In the genomic region with DNA sequence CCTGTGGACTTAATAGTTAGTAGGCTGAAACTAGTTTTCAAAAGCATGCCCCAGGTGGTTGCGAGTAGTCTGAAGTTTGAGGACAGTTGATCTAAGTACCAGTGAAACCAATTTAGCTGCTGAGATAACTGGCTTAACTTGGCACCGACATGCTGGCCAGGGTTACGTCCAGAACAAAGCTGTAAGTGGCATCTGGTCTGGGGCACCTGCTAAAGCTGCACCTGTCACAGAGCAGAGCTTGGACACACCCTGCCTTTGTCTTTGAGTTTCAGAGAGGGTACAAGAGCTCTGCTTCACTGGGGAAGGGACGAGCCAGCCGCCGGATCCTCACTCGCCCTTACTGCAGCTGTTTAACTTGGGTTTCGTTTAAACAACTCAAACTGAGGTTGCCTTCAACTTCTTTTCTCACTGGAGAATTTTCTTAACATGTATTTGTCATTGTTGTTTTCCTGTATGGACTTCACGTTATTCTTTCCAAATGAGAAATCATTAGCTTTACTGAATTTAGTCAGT, we compare ENCODE assay signal across 23 mouse cellular contexts. TPM values are rescaled to one million over a fixed set of nuclear protein-coding genes. Genes with fewer than 3 reads are reported as not detected.
DNase-seq lines count a peak whose midpoint lies in the region; ATAC-seq and TF ChIP-seq lines count a peak whose summit lies in the region.
"Had no signal": no experiment of that assay in that cellular context is flagged by ENCODE, and none has a peak within 500 bp of the region (broad histone marks: within the 10 kb centered on the region; RNA-seq: fewer than 3 reads in every experiment).

No protein-coding gene starts in this region.

- 0 out of 2 replicates have a peak, but pooled peaks cover 12% of the 10 kb centered on the region for H3K4me1 ChIP-seq in lung, embryonic 15.5 days
- H3K4me1 ChIP-seq in hindbrain, embryonic 12.5 days, result 0 out of 2 replicates have a peak, but pooled peaks cover 3% of the 10 kb centered on the region
- H3K4me1 ChIP-seq in midbrain, embryonic 15.5 days, result peaks cover 11% of the 10 kb centered on the region; the same call in 1 of the 2 replicates

- no peak overlapping the region for H3K4me2 ChIP-seq in lung, embryonic 15.5 days
- H3K4me2 ChIP-seq in hindbrain, embryonic 12.5 days (replicated peaks), result no peak overlapping the region
- no peak overlapping the region for H3K4me2 ChIP-seq in midbrain, embryonic 15.5 days
- H3K4me2 ChIP-seq: forebrain, embryonic 12.5 days; hindbrain, embryonic 13.5 days; midbrain, embryonic 11.5 days; neural tube, embryonic 13.5 days had no signal

- H3K9me3 ChIP-seq in lung, embryonic 15.5 days, result no peaks in the 10 kb centered on the region
- no peaks in the 10 kb centered on the region for H3K9me3 ChIP-seq in hindbrain, embryonic 12.5 days (replicated peaks)
- no peaks in the 10 kb centered on the region for H3K9me3 ChIP-seq in midbrain, embryonic 15.5 days
- H3K9me3 ChIP-seq: forebrain, embryonic 12.5 days; G1E; hindbrain, embryonic 13.5 days; neural tube, embryonic 13.5 days had no signal

- H3K9ac ChIP-seq in lung, embryonic 15.5 days, result no peak overlapping the region
- H3K9ac ChIP-seq in hindbrain, embryonic 12.5 days, result no peak overlapping the region
- no peak overlapping the region for H3K9ac ChIP-seq in midbrain, embryonic 15.5 days
- H3K9ac ChIP-seq: forebrain, embryonic 12.5 days; hindbrain, embryonic 13.5 days; liver, postnatal 0 days; neural tube, embryonic 13.5 days had no signal

- H3K27ac ChIP-seq in gastrocnemius, adult 2 months, result no peak overlapping the region
- H3K27ac ChIP-seq in lung, embryonic 15.5 days, result 0 out of 2 replicates have a peak overlapping the region, but pooled peaks have one; percentile 15
- no peak overlapping the region for H3K27ac ChIP-seq in hindbrain, embryonic 12.5 days
- no peak overlapping the region for H3K27ac ChIP-seq in midbrain, embryonic 15.5 days
- H3K27ac ChIP-seq: forebrain, embryonic 12.5 days; hindbrain, embryonic 13.5 days; left cerebral cortex, adult 2 months; neural tube, embryonic 13.5 days had no signal

- intact Hi-C loops in gastrocnemius, adult 2 months (cut with DNase I), result no loop called here
- intact Hi-C loops in gastrocnemius, postnatal 36 days (cut with DNase I), result no loop called here

- 66% methylated on average over 9 of the region's 9 CpGs for WGBS in lung, embryonic 15.5 days
- WGBS in hindbrain, embryonic 12.5 days, result 90% methylated on average over 9 of the region's 9 CpGs
- WGBS in midbrain, embryonic 15.5 days, result 82% methylated on average over 9 of the region's 9 CpGs

- no peak overlapping the region for H3K4me3 ChIP-seq in gastrocnemius, adult 2 months
- H3K4me3 ChIP-seq in lung, embryonic 15.5 days, result no peak overlapping the region
- no peak overlapping the region for H3K4me3 ChIP-seq in hindbrain, embryonic 12.5 days
- H3K4me3 ChIP-seq in midbrain, embryonic 15.5 days, result no peak overlapping the region
- H3K4me3 ChIP-seq: forebrain, embryonic 12.5 days; hindbrain, embryonic 13.5 days; left cerebral cortex, adult 2 months; neural tube, embryonic 13.5 days had no signal

- peak; percentile 31 for DNase-seq in gastrocnemius, adult 2 months
- DNase-seq in gastrocnemius, postnatal 36 days, result no peak
- no peak for DNase-seq in lung, postnatal 10 days
- peak; percentile 14 for DNase-seq in T-cell, adult 2 months (ENCODE audit: low spot score)
- peak; percentile 57 for DNase-seq in thymus, postnatal 14 days
- DNase-seq: adrenal gland, postnatal 25 days; cerebellum, adult 11 months; cerebellum, postnatal 36 days; gastrocnemius, postnatal 14 days; kidney, postnatal 36 days; left cerebral cortex, postnatal 4 days; liver; liver, postnatal 0 days; right cerebral cortex, adult 18-20 months had no signal

- ATAC-seq in lung, embryonic 15.5 days (ENCODE audit: borderline replicate concordance, extremely low read depth, low FRiP score, low TSS enrichment), result no peak
- ATAC-seq in hindbrain, embryonic 12.5 days (ENCODE audit: low FRiP score), result no peak
- no peak for ATAC-seq in midbrain, embryonic 15.5 days (replicated peaks)
- ATAC-seq: liver, postnatal 0 days had no signal

- H3K27me3 ChIP-seq in lung, embryonic 15.5 days, result no peaks in the 10 kb centered on the region
- no peaks in the 10 kb centered on the region for H3K27me3 ChIP-seq in hindbrain, embryonic 12.5 days
- H3K27me3 ChIP-seq in midbrain, embryonic 15.5 days (replicated peaks), result no peaks in the 10 kb centered on the region
- H3K27me3 ChIP-seq: forebrain, embryonic 12.5 days; hindbrain, embryonic 13.5 days; neural tube, embryonic 13.5 days had no signal

- 0 out of 2 replicates have a peak, but pooled peaks cover 2% of the 10 kb centered on the region for H3K36me3 ChIP-seq in lung, embryonic 15.5 days
- 0 out of 2 replicates have a peak, but pooled peaks cover 3% of the 10 kb centered on the region for H3K36me3 ChIP-seq in hindbrain, embryonic 12.5 days
- no peaks in the 10 kb centered on the region for H3K36me3 ChIP-seq in midbrain, embryonic 15.5 days (replicated peaks)
- H3K36me3 ChIP-seq: forebrain, embryonic 12.5 days had no signal

- TF ChIP-seq CTCF in gastrocnemius, adult 2 months (IDR thresholded peaks at IDR 0.05), result no peak

RNA-seq across cellular contexts. Expression of gene Arid2, which starts 9.8 kb away (rescaled TPM):
- total RNA-seq in gastrocnemius, adult 2 months (2021), result 10 to 100 TPM; 13.1 to 13.2 TPM
- total RNA-seq in gastrocnemius, postnatal 36 days (2021), result 10 to 100 TPM; 11.0 to 13.1 TPM
- 20.8 and 21.7 TPM in 2 replicates for polyA plus RNA-seq in lung, embryonic 15.5 days (2015; fragmentation: Nextera tagmentation; extraction: Ambion mirVana)
- polyA plus RNA-seq in hindbrain, embryonic 12.5 days (2016; fragmentation: Nextera tagmentation; extraction: Ambion mirVana), result 34.4 and 37.3 TPM in 2 replicates
- 21.1 and 22.9 TPM in 2 replicates for polyA plus RNA-seq in midbrain, embryonic 15.5 days (2015; fragmentation: Nextera tagmentation; extraction: Ambion mirVana)

Comparison
In these comparisons a context has a peak if more than half of its experiments do, and no peak if none do; other contexts are left out.
1. DNase-seq: peak in gastrocnemius, adult 2 months (single experiment), T-cell, adult 2 months (single experiment) and thymus, postnatal 14 days (single experiment); none in gastrocnemius, postnatal 36 days (0 of 2) and lung, postnatal 10 days (single experiment).